ENCODE assay signal across 12 mouse cellular contexts in genomic region chr12:24537965-24538364, GRCm38 (mm10). TPM values are rescaled to one million over a fixed set of nuclear protein-coding genes. Genes with fewer than 3 reads are reported as not detected.
DNase-seq lines count a peak whose midpoint lies in the region; ATAC-seq and TF ChIP-seq lines count a peak whose summit lies in the region.
"Had no signal": no experiment of that assay in that cellular context is flagged by ENCODE, and none has a peak within 500 bp of the region (broad histone marks: within the 10 kb centered on the region; RNA-seq: fewer than 3 reads in every experiment).

No protein-coding gene starts in this region.

- no peak overlapping the region for H3K4me2 ChIP-seq in forebrain, embryonic 14.5 days (ENCODE audit: low read length)
- no peak overlapping the region for H3K4me2 ChIP-seq in midbrain, postnatal 0 days (ENCODE audit: low read depth, low read length, poor library complexity, severe bottlenecking)
- H3K4me2 ChIP-seq in midbrain, embryonic 13.5 days (replicated peaks): no peak overlapping the region
- H3K4me2 ChIP-seq in stomach, embryonic 16.5 days (ENCODE audit: low read depth, low read length): no peak overlapping the region
- no peak overlapping the region for H3K4me2 ChIP-seq in kidney, embryonic 16.5 days (replicated peaks; ENCODE audit: low read depth, low read length)
- H3K4me2 ChIP-seq: forebrain, embryonic 15.5 days; liver, embryonic 11.5 days; stomach, embryonic 15.5 days had no signal

- H3K27me3 ChIP-seq in forebrain, embryonic 14.5 days (replicated peaks; ENCODE audit: control insufficient read depth, insufficient read depth, low read length): no peaks in the 10 kb centered on the region
- H3K27me3 ChIP-seq in forebrain, embryonic 10.5 days (ENCODE audit: poor library complexity, severe bottlenecking): no peaks in the 10 kb centered on the region
- no peaks in the 10 kb centered on the region for H3K27me3 ChIP-seq in midbrain, postnatal 0 days (ENCODE audit: insufficient read depth, low read length)
- H3K27me3 ChIP-seq in midbrain, embryonic 13.5 days: no peaks in the 10 kb centered on the region
- no peaks in the 10 kb centered on the region for H3K27me3 ChIP-seq in stomach, embryonic 16.5 days (ENCODE audit: control insufficient read depth, insufficient read depth, low read length)
- no peaks in the 10 kb centered on the region for H3K27me3 ChIP-seq in kidney, embryonic 16.5 days (ENCODE audit: insufficient read depth, low read length)
- H3K27me3 ChIP-seq: forebrain, embryonic 15.5 days; stomach, embryonic 15.5 days had no signal

- TF ChIP-seq CTCF in midbrain, postnatal 0 days (IDR thresholded peaks at IDR 0.05): no peak

- DNase-seq in forebrain, embryonic 14.5 days (ENCODE audit: low spot score): peak; percentile 44
- DNase-seq in forebrain, embryonic 10.5 days (ENCODE audit: extremely low spot score, low spot score): no peak
- DNase-seq in midbrain, postnatal 0 days (ENCODE audit: low spot score): peak; percentile 64
- DNase-seq in fibroblast of lung, adult 2 months (ENCODE audit: low read depth): peak; percentile 63

- 41% methylated on average over 4 of the region's 4 CpGs for WGBS in forebrain, embryonic 14.5 days
- 85% methylated on average over 4 of the region's 4 CpGs for WGBS in forebrain, embryonic 10.5 days
- WGBS in midbrain, postnatal 0 days: 62% methylated on average over 4 of the region's 4 CpGs
- 58% methylated on average over 4 of the region's 4 CpGs for WGBS in midbrain, embryonic 13.5 days
- WGBS in stomach, embryonic 16.5 days: 65% methylated on average over 4 of the region's 4 CpGs
- WGBS in kidney, embryonic 16.5 days: 88% methylated on average over 4 of the region's 4 CpGs

- peak; percentile 57 for ATAC-seq in forebrain, embryonic 14.5 days
- 0 out of 2 replicates have a peak, but pooled peaks have one; percentile 34 for ATAC-seq in midbrain, postnatal 0 days (ENCODE audit: low FRiP score)
- no peak for ATAC-seq in midbrain, embryonic 13.5 days
- no peak for ATAC-seq in stomach, embryonic 16.5 days (ENCODE audit: insufficient read depth, low FRiP score)
- no peak for ATAC-seq in kidney, embryonic 16.5 days (ENCODE audit: low FRiP score, low TSS enrichment)
- no peak for ATAC-seq in megakaryocyte-erythroid progenitor cell, adult 5-6 weeks (replicated peaks; ENCODE audit: low FRiP score, low TSS enrichment, poor library complexity, severe bottlenecking)
- ATAC-seq: CD4-positive, CD25-positive, alpha-beta regulatory T cell, adult 4 months; forebrain, embryonic 15.5 days had no signal

- no peak overlapping the region for H3K27ac ChIP-seq in forebrain, embryonic 14.5 days (ENCODE audit: low read depth, low read length)
- H3K27ac ChIP-seq in forebrain, embryonic 10.5 days: no peak overlapping the region
- no peak overlapping the region for H3K27ac ChIP-seq in midbrain, postnatal 0 days (ENCODE audit: low read depth, low read length)
- H3K27ac ChIP-seq in midbrain, embryonic 13.5 days: no peak overlapping the region
- H3K27ac ChIP-seq in stomach, embryonic 16.5 days (ENCODE audit: low read length): peak overlapping the region; percentile 9; the same call in 1 of the 2 replicates
- no peak overlapping the region for H3K27ac ChIP-seq in kidney, embryonic 16.5 days (ENCODE audit: low read length)
- H3K27ac ChIP-seq: forebrain, embryonic 15.5 days; stomach, embryonic 15.5 days had no signal

- peaks cover 5% of the 10 kb centered on the region; the same call in 1 of the 2 replicates for H3K36me3 ChIP-seq in forebrain, embryonic 14.5 days (ENCODE audit: control insufficient read depth, insufficient read depth, low read length)
- peaks cover 8% of the 10 kb centered on the region for H3K36me3 ChIP-seq in forebrain, embryonic 10.5 days (replicated peaks)
- H3K36me3 ChIP-seq in midbrain, postnatal 0 days (ENCODE audit: insufficient read depth, low read length): peaks cover 4% of the 10 kb centered on the region; the same call in 1 of the 2 replicates
- H3K36me3 ChIP-seq in midbrain, embryonic 13.5 days: peaks cover 5% of the 10 kb centered on the region; the same call in 1 of the 2 replicates
- no peaks in the 10 kb centered on the region for H3K36me3 ChIP-seq in stomach, embryonic 16.5 days (ENCODE audit: control insufficient read depth, insufficient read depth, low read length)
- no peaks in the 10 kb centered on the region for H3K36me3 ChIP-seq in kidney, embryonic 16.5 days (ENCODE audit: insufficient read depth, low read length)
- H3K36me3 ChIP-seq: stomach, embryonic 15.5 days had no signal

- no peak overlapping the region for H3K4me3 ChIP-seq in forebrain, embryonic 14.5 days (ENCODE audit: low read depth, low read length)
- no peak overlapping the region for H3K4me3 ChIP-seq in forebrain, embryonic 10.5 days
- H3K4me3 ChIP-seq in midbrain, postnatal 0 days (ENCODE audit: low read depth, low read length): no peak overlapping the region
- no peak overlapping the region for H3K4me3 ChIP-seq in midbrain, embryonic 13.5 days (replicated peaks)
- H3K4me3 ChIP-seq in stomach, embryonic 16.5 days (replicated peaks; ENCODE audit: low read length): no peak overlapping the region
- H3K4me3 ChIP-seq in kidney, embryonic 16.5 days (ENCODE audit: low read length): no peak overlapping the region
- H3K4me3 ChIP-seq: forebrain, embryonic 15.5 days; stomach, embryonic 15.5 days had no signal

- no peaks in the 10 kb centered on the region for H3K9me3 ChIP-seq in forebrain, embryonic 14.5 days (replicated peaks; ENCODE audit: control insufficient read depth, low read length)
- H3K9me3 ChIP-seq in forebrain, embryonic 10.5 days: no peaks in the 10 kb centered on the region
- no peaks in the 10 kb centered on the region for H3K9me3 ChIP-seq in midbrain, postnatal 0 days (ENCODE audit: low read length)
- H3K9me3 ChIP-seq in midbrain, embryonic 13.5 days: no peaks in the 10 kb centered on the region
- no peaks in the 10 kb centered on the region for H3K9me3 ChIP-seq in stomach, embryonic 16.5 days (replicated peaks; ENCODE audit: control insufficient read depth, low read length)
- no peaks in the 10 kb centered on the region for H3K9me3 ChIP-seq in kidney, embryonic 16.5 days (ENCODE audit: low read length)
- H3K9me3 ChIP-seq: forebrain, embryonic 15.5 days; stomach, embryonic 15.5 days had no signal

- H3K4me1 ChIP-seq in forebrain, embryonic 14.5 days (ENCODE audit: control insufficient read depth, insufficient read depth, low read length): no peaks in the 10 kb centered on the region; the same call in 1 of the 2 replicates
- peaks cover 22% of the 10 kb centered on the region for H3K4me1 ChIP-seq in forebrain, embryonic 10.5 days
- no peaks in the 10 kb centered on the region for H3K4me1 ChIP-seq in midbrain, postnatal 0 days (ENCODE audit: insufficient read depth, low read length)
- peaks cover 16% of the 10 kb centered on the region for H3K4me1 ChIP-seq in midbrain, embryonic 13.5 days (replicated peaks)
- no peaks in the 10 kb centered on the region; the same call in 1 of the 2 replicates for H3K4me1 ChIP-seq in stomach, embryonic 16.5 days (ENCODE audit: control insufficient read depth, insufficient read depth, low read length)
- H3K4me1 ChIP-seq in kidney, embryonic 16.5 days (ENCODE audit: insufficient read depth, low read length): no peaks in the 10 kb centered on the region
- H3K4me1 ChIP-seq: stomach, embryonic 15.5 days had no signal

- no peak overlapping the region for H3K9ac ChIP-seq in forebrain, embryonic 14.5 days (ENCODE audit: low read length)
- H3K9ac ChIP-seq in midbrain, postnatal 0 days (replicated peaks; ENCODE audit: low read length, poor library complexity, severe bottlenecking): no peak overlapping the region
- H3K9ac ChIP-seq in midbrain, embryonic 13.5 days (replicated peaks): no peak overlapping the region
- no peak overlapping the region for H3K9ac ChIP-seq in stomach, embryonic 16.5 days (ENCODE audit: low read length)
- no peak overlapping the region for H3K9ac ChIP-seq in kidney, embryonic 16.5 days (replicated peaks; ENCODE audit: low read length)
- H3K9ac ChIP-seq: forebrain, embryonic 15.5 days; stomach, embryonic 15.5 days had no signal

RNA-seq across cellular contexts. Expression of gene Grhl1, which starts 34.1 kb away (rescaled TPM):
- 0.72 and 0.79 TPM in 2 replicates for polyA plus RNA-seq in forebrain, embryonic 14.5 days (2014; fragmentation: Nextera tagmentation; extraction: Ambion mirVana)
- polyA plus RNA-seq in forebrain, embryonic 10.5 days (2016; fragmentation: Nextera tagmentation; extraction: Ambion mirVana): 0.31 and 0.40 TPM in 2 replicates
- 1.7 and 3.5 TPM in 2 replicates for total RNA-seq in midbrain, postnatal 0 days (2014; rRNA removed)
- polyA plus RNA-seq in midbrain, postnatal 0 days (2015; fragmentation: Nextera tagmentation; extraction: Ambion mirVana): 1.8 and 2.2 TPM in 2 replicates
- 0.48 and 0.58 TPM in 2 replicates for polyA plus RNA-seq in midbrain, embryonic 13.5 days (2015; fragmentation: Nextera tagmentation; extraction: Ambion mirVana)
- polyA plus RNA-seq in stomach, embryonic 16.5 days (2015; fragmentation: Nextera tagmentation; extraction: Ambion mirVana): 16.3 and 26.5 TPM in 2 replicates
- polyA plus RNA-seq in kidney, embryonic 16.5 days (2015; fragmentation: Nextera tagmentation; extraction: Ambion mirVana): 2.8 TPM in 2 replicates
- total RNA-seq in megakaryocyte-erythroid progenitor cell, adult 5-6 weeks (2014; fragmentation: Nextera tagmentation): not detected in 2 replicates
- total RNA-seq in megakaryocyte-erythroid progenitor cell, adult 5-6 weeks (2017): 0.15 TPM in 1 of 2 replicates, not detected in the other

RNA-seq across cellular contexts. Expression of gene Taf1b, which starts 39.8 kb away (rescaled TPM):
- polyA plus RNA-seq in forebrain, embryonic 14.5 days (2014; fragmentation: Nextera tagmentation; extraction: Ambion mirVana): 40.6 and 48.1 TPM in 2 replicates
- polyA plus RNA-seq in forebrain, embryonic 10.5 days (2016; fragmentation: Nextera tagmentation; extraction: Ambion mirVana): 30.2 and 32.5 TPM in 2 replicates
- total RNA-seq in midbrain, postnatal 0 days (2014; rRNA removed): 15.2 and 17.5 TPM in 2 replicates
- 33.1 and 34.2 TPM in 2 replicates for polyA plus RNA-seq in midbrain, postnatal 0 days (2015; fragmentation: Nextera tagmentation; extraction: Ambion mirVana)
- polyA plus RNA-seq in midbrain, embryonic 13.5 days (2015; fragmentation: Nextera tagmentation; extraction: Ambion mirVana): 35.0 and 35.2 TPM in 2 replicates
- polyA plus RNA-seq in stomach, embryonic 16.5 days (2015; fragmentation: Nextera tagmentation; extraction: Ambion mirVana): 20.6 and 22.0 TPM in 2 replicates
- polyA plus RNA-seq in kidney, embryonic 16.5 days (2015; fragmentation: Nextera tagmentation; extraction: Ambion mirVana): 32.1 and 32.8 TPM in 2 replicates
- total RNA-seq in megakaryocyte-erythroid progenitor cell, adult 5-6 weeks (2014; fragmentation: Nextera tagmentation): 13.2 and 19.2 TPM in 2 replicates
- 34.5 and 40.6 TPM in 2 replicates for total RNA-seq in megakaryocyte-erythroid progenitor cell, adult 5-6 weeks (2017)

Comparison
In these comparisons a context has a peak if more than half of its experiments do, and no peak if none do; other contexts are left out.
1. ATAC-seq: peak in forebrain, embryonic 14.5 days (single experiment) and midbrain, postnatal 0 days (single experiment); none in midbrain, embryonic 13.5 days (single experiment), stomach, embryonic 16.5 days (single experiment), kidney, embryonic 16.5 days (single experiment) and megakaryocyte-erythroid progenitor cell, adult 5-6 weeks (single experiment).